Mouse (Mus musculus) heart, embryonic 16.5 days (tissue): ENCODE measurements around the gene Lonrf2. TPM values are rescaled to one million over a fixed set of nuclear protein-coding genes. Genes with fewer than 3 reads are reported as not detected.

Source experiments
- ATAC-seq: fragments of 200-750 bp; cut with Nextera tagmentation; replicated peaks from 2 replicates; pipeline ENCODE4 v1.8.0; 2017; ENCODE audit warnings: moderate number of reproducible peaks; ENCODE audit not compliant: insufficient read depth, low FRiP score; ENCODE audit errors: extremely low read depth
- H3K27ac ChIP-seq: fragments of 300-500 bp; sonication (generic); 2 replicates; pipeline ENCODE4 v1.5.1; 2014; ENCODE audit warnings: mild to moderate bottlenecking, low read length, control low read depth, moderate library complexity
- H3K27me3 ChIP-seq: fragments of 300-500 bp; sonication (generic); 2 replicates; pipeline ENCODE4 v1.6.1; 2014; ENCODE audit warnings: low read length, mixed read lengths; ENCODE audit not compliant: control insufficient read depth, insufficient read depth
- H3K36me3 ChIP-seq: fragments of 300-500 bp; sonication (generic); 2 replicates; pipeline ENCODE4 v1.6.1; 2014; ENCODE audit not compliant: control insufficient read depth, insufficient read depth
- H3K4me1 ChIP-seq: fragments of 300-500 bp; sonication (generic); 2 replicates; pipeline ENCODE4 v1.6.1; 2014; ENCODE audit warnings: low read length, mixed read lengths; ENCODE audit not compliant: control insufficient read depth, insufficient read depth
- H3K4me2 ChIP-seq: fragments of 300-500 bp; sonication (generic); 2 replicates; pipeline ENCODE4 v1.6.1; 2014; ENCODE audit warnings: low read depth, mild to moderate bottlenecking, control low read depth, low read length
- H3K4me3 ChIP-seq: fragments of 300-500 bp; sonication (generic); 2 replicates; pipeline ENCODE4 v1.5.1; 2014; ENCODE audit warnings: mild to moderate bottlenecking, control low read depth, low read length
- H3K9ac ChIP-seq: fragments of 300-500 bp; sonication (generic); 2 replicates; pipeline ENCODE4 v1.6.1; 2014; ENCODE audit warnings: low read length, control low read depth
- H3K9me3 ChIP-seq: fragments of 300-500 bp; sonication (generic); replicated peaks from 2 replicates; pipeline ENCODE4 v1.6.1; 2016; ENCODE audit warnings: low read length; ENCODE audit not compliant: control insufficient read depth
- WGBS: fragments of 180-500 bp; shearing (Covaris S2); extraction: QIAGEN DNeasy Blood & Tissue Kit; methylation state at CpG from one replicate; pipeline ENCODE4 v1.1.7; 2014; 5-methylcytosine and 5-hydroxymethylcytosine counted together
- polyA plus RNA-seq: library from polyadenylated mRNA; unstranded; fragments of >200 nt; fragmentation: Nextera tagmentation; extraction: Ambion mirVana; gene quantifications from 2 replicates; pipeline ENCODE4 v1.2.1, GENCODE M21; 2015

Gene Lonrf2
- polyA plus RNA-seq, 1 experiment from 2014 or later = 0.34 TPM

- no peaks in the 10 kb centered on the region for H3K4me1 ChIP-seq
- no peaks in the 10 kb centered on the region for H3K36me3 ChIP-seq
- no peak overlapping the region for H3K4me3 ChIP-seq
- no peak for ATAC-seq
- no peak overlapping the region for H3K27ac ChIP-seq
- H3K9ac ChIP-seq = no peak overlapping the region
- 82% methylated on average over 7 of the region's 7 CpGs for WGBS
- no peaks in the 10 kb centered on the region for H3K27me3 ChIP-seq
- H3K4me2 ChIP-seq = no peak overlapping the region
- no peaks in the 10 kb centered on the region for H3K9me3 ChIP-seq
Measured at GRCm38 (mm10) chr1:38789988-38790602, 46.4 kb downstream of the Lonrf2 start.

- no peak for ATAC-seq
- Histone ChIP-seq H3K9me3 (no peaks in the 10 kb centered on the region), H3K4me2 (no peak overlapping the region), H3K36me3 (no peaks in the 10 kb centered on the region), H3K4me1 (no peaks in the 10 kb centered on the region), H3K9ac (no peak overlapping the region), H3K27me3 (no peaks in the 10 kb centered on the region), H3K27ac (no peak overlapping the region), H3K4me3 (no peak overlapping the region)
- 73% methylated on average over 3 of the region's 3 CpGs for WGBS
Measured at GRCm38 (mm10) chr1:38788904-38789303, 47.6 kb downstream of the Lonrf2 start.

GRCm38 (mm10) chr1:38787443-38787842 lies 49.1 kb downstream of the Lonrf2 start:
- WGBS = 2% methylated on average over 5 of the region's 5 CpGs
- Histone ChIP-seq H3K4me2 (no peak overlapping the region), H3K4me1 (no peaks in the 10 kb centered on the region), H3K27me3 (no peaks in the 10 kb centered on the region), H3K27ac (no peak overlapping the region), H3K36me3 (no peaks in the 10 kb centered on the region), H3K9me3 (no peaks in the 10 kb centered on the region), H3K9ac (no peak overlapping the region), H3K4me3 (no peak overlapping the region)
- ATAC-seq = no peak

DNA sequence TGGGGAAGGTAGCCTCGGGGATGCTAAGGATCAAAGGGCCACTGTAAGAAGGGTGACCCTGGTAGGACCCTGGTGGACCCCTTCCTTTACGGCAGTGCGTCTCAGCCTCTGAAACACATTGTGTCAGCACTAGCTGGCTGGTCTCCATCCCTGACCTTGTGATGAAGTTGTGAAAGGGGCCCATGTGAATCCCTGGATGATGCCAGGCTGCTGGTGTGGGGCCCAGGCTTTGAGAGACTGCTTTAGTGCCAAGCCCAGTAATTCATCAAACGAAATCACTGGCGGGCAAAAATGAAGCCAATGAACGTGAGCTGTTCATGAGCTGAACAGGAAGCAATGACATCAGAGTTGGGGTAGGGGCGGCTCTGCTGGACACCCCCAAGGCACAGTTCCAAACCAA lies 50.2 kb downstream of the Lonrf2 start:
- Histone ChIP-seq H3K27ac (no peak overlapping the region), H3K36me3 (no peaks in the 10 kb centered on the region), H3K9me3 (no peaks in the 10 kb centered on the region), H3K9ac (no peak overlapping the region), H3K4me3 (no peak overlapping the region), H3K4me2 (no peak overlapping the region), H3K27me3 (no peaks in the 10 kb centered on the region), H3K4me1 (no peaks in the 10 kb centered on the region)
- no peak for ATAC-seq
- 74% methylated on average over 7 of the region's 7 CpGs for WGBS

- Histone ChIP-seq H3K27ac (no peak overlapping the region), H3K9ac (no peak overlapping the region), H3K36me3 (no peaks in the 10 kb centered on the region), H3K4me2 (no peak overlapping the region), H3K4me3 (no peak overlapping the region), H3K9me3 (peaks cover 2% of the 10 kb centered on the region; the same call in 1 of the 2 replicates), H3K27me3 (no peaks in the 10 kb centered on the region), H3K4me1 (no peaks in the 10 kb centered on the region)
- WGBS = 91% methylated on average over 1 of the region's 1 CpGs
- no peak for ATAC-seq
Measured at GRCm38 (mm10) chr1:38778271-38778670, 58.2 kb downstream of the Lonrf2 start.

- no peak for ATAC-seq
- Histone ChIP-seq H3K4me1 (no peaks in the 10 kb centered on the region), H3K9ac (no peak overlapping the region), H3K4me3 (no peak overlapping the region), H3K27me3 (no peaks in the 10 kb centered on the region), H3K36me3 (no peaks in the 10 kb centered on the region), H3K27ac (no peak overlapping the region), H3K4me2 (no peak overlapping the region), H3K9me3 (peaks cover 4% of the 10 kb centered on the region; the same call in 1 of the 2 replicates)
- WGBS = 61% methylated on average over 7 of the region's 7 CpGs
Measured at GRCm38 (mm10) chr1:38777500-38777899, 59.0 kb downstream of the Lonrf2 start.

- Histone ChIP-seq H3K4me2 (no peak overlapping the region), H3K9ac (no peak overlapping the region), H3K27ac (no peak overlapping the region), H3K36me3 (no peaks in the 10 kb centered on the region), H3K4me1 (no peaks in the 10 kb centered on the region), H3K27me3 (no peaks in the 10 kb centered on the region), H3K9me3 (peaks cover 4% of the 10 kb centered on the region; the same call in 1 of the 2 replicates), H3K4me3 (no peak overlapping the region)
- WGBS = 84% methylated on average over 5 of the region's 5 CpGs
- ATAC-seq = no peak
Measured at GRCm38 (mm10) chr1:38775713-38776112, 60.8 kb downstream of the Lonrf2 start.

- WGBS = 73% methylated on average over 3 of the region's 3 CpGs
- Histone ChIP-seq H3K4me3 (no peak overlapping the region), H3K9me3 (peaks cover 4% of the 10 kb centered on the region; the same call in 1 of the 2 replicates), H3K27me3 (no peaks in the 10 kb centered on the region), H3K36me3 (no peaks in the 10 kb centered on the region), H3K27ac (no peak overlapping the region), H3K4me2 (no peak overlapping the region), H3K9ac (no peak overlapping the region), H3K4me1 (peaks cover 4% of the 10 kb centered on the region; the same call in 1 of the 2 replicates)
- ATAC-seq = no peak
Measured at GRCm38 (mm10) chr1:38770676-38771075, 65.8 kb downstream of the Lonrf2 start.

DNA sequence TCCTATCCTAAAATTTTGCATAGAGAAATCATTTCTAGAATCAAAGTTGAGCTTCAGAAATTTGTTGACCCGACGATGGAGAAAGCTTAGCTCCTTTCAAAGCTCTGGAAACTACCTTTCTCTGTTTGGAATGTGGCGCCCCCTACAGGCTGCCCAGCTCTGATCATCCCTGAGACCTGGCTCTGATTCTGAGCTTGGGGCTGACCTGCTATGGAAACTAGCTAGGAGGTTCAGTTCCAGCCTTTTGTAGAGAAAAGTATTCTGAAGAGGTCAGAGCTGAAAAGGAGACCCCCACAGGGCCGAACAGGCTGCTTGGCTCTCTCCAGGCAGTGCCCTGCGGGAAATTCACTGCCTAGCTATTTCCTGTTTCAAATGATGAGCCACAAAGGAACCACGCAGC lies 66.6 kb downstream of the Lonrf2 start:
- Histone ChIP-seq H3K4me1 (peaks cover 4% of the 10 kb centered on the region; the same call in 1 of the 2 replicates), H3K4me2 (no peak overlapping the region), H3K9ac (no peak overlapping the region), H3K4me3 (no peak overlapping the region), H3K27ac (no peak overlapping the region), H3K27me3 (no peaks in the 10 kb centered on the region), H3K9me3 (peaks cover 4% of the 10 kb centered on the region; the same call in 1 of the 2 replicates), H3K36me3 (no peaks in the 10 kb centered on the region)
- no peak for ATAC-seq
- 28% methylated on average over 6 of the region's 6 CpGs for WGBS
